Mouse (Mus musculus) cerebellum, postnatal 4 days (tissue): Measurements from ENCODE around the gene Msrb3.
"Not testable (repeated sequence)": the region's sequence is repeated elsewhere in the genome, so short reads cannot be mapped to it uniquely, and the experiment has no call there.

ENCODE experiments used
- DNase-seq, 2 experiments: peaks; one replicate each; pipeline ENCODE4 v3.0.0; 2022; ENCODE audit warnings: low spot score in 2 of 2, mixed read lengths in 1 of 2

Msrb3 gene

GRCm38 (mm10) chr10:120751295-120751722 is 147.6 kb downstream of the Msrb3 start:
- DNase-seq, result peak in 1 of 2 experiments; percentile 49

- not testable (repeated sequence) for DNase-seq
Observed at GRCm38 (mm10) chr10:120749556-120749955, 149.3 kb downstream of the Msrb3 start.

- DNase-seq, result no peak
Observed at GRCm38 (mm10) chr10:120748156-120748555, 150.7 kb downstream of the Msrb3 start.

- peak in 1 of 2 experiments; percentile 45 for DNase-seq
Observed at GRCm38 (mm10) chr10:120745138-120745856, 153.6 kb downstream of the Msrb3 start.

- DNase-seq, result no peak
Observed at GRCm38 (mm10) chr10:120744441-120745137, 154.3 kb downstream of the Msrb3 start.

GRCm38 (mm10) chr10:120736508-120737069 is 162.3 kb downstream of the Msrb3 start:
- no peak for DNase-seq

GRCm38 (mm10) chr10:120735722-120736507 is 163.0 kb downstream of the Msrb3 start:
- DNase-seq, result no peak

- DNase-seq, result no peak
Observed at GRCm38 (mm10) chr10:120734364-120734763, 164.5 kb downstream of the Msrb3 start.
